In the genomic region with DNA sequence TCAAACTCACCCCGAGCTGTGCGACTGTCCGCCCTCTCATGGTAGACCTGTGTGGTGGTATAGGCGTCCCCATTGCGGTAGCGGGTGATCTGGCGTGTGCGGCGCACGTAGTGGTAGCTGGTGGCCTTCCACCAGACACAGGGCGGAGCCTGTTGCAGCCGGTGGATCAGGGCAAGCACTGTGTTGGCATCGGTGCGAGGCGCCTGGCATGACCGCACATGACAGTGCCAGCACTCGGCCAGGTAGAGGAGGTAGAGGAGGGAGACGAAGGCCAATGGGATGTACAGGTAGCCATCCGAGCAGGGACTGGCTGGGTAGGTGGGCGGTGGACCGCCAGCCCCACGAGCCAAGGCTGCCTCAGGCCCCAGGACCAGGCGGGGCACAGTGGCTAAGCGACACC, we compare ENCODE assay signal across 34 mouse cellular contexts. TPM values are rescaled to one million over a fixed set of nuclear protein-coding genes. Genes with fewer than 3 reads are reported as not detected.
DNase-seq lines count a peak whose midpoint lies in the region; ATAC-seq and TF ChIP-seq lines count a peak whose summit lies in the region.
"Had no signal": no experiment of that assay in that cellular context is flagged by ENCODE, and none has a peak within 500 bp of the region (broad histone marks: within the 10 kb centered on the region; RNA-seq: fewer than 3 reads in every experiment).

No protein-coding gene starts in this region.

- H3K36me3 ChIP-seq in forebrain, embryonic 12.5 days (replicated peaks): no peaks in the 10 kb centered on the region
- H3K36me3 ChIP-seq in forebrain, embryonic 14.5 days (ENCODE audit: control insufficient read depth, insufficient read depth, low read length): no peaks in the 10 kb centered on the region
- no peaks in the 10 kb centered on the region for H3K36me3 ChIP-seq in liver, embryonic 15.5 days (replicated peaks)
- H3K36me3 ChIP-seq in liver, postnatal 0 days (replicated peaks; ENCODE audit: insufficient read depth, low read length): no peaks in the 10 kb centered on the region
- H3K36me3 ChIP-seq in ES-Bruce4 (ENCODE audit: control insufficient read depth, insufficient read depth, low read length, poor library complexity, severe bottlenecking): no peaks in the 10 kb centered on the region
- H3K36me3 ChIP-seq: embryonic facial prominence, embryonic 12.5 days; heart, embryonic 13.5 days; limb, embryonic 13.5 days; stomach, embryonic 15.5 days had no signal

- TF ChIP-seq POLR2A in ES-Bruce4 (IDR thresholded peaks at IDR 0.05; ENCODE audit: insufficient read depth, low read length): no peak

- ATAC-seq in forebrain, embryonic 12.5 days (ENCODE audit: low FRiP score): no peak
- ATAC-seq in forebrain, embryonic 14.5 days: no peak
- ATAC-seq in liver, embryonic 15.5 days (ENCODE audit: insufficient read depth): peak; percentile 9; the same call in 1 of the 2 replicates
- ATAC-seq in liver, postnatal 0 days: no peak
- ATAC-seq: activated CD4-positive, CD25-positive, alpha-beta regulatory T cell, adult 4 months; forebrain, embryonic 16.5 days; intestine, postnatal 0 days; lung, postnatal 0 days had no signal

- H3K9ac ChIP-seq in forebrain, embryonic 12.5 days: no peak overlapping the region
- no peak overlapping the region for H3K9ac ChIP-seq in forebrain, embryonic 14.5 days (ENCODE audit: low read length)
- H3K9ac ChIP-seq in liver, embryonic 15.5 days: no peak overlapping the region
- no peak overlapping the region for H3K9ac ChIP-seq in liver, postnatal 0 days (replicated peaks)
- no peak overlapping the region for H3K9ac ChIP-seq in ES-Bruce4 (ENCODE audit: low read depth, poor library complexity, severe bottlenecking)
- H3K9ac ChIP-seq: embryonic facial prominence, embryonic 12.5 days; heart, embryonic 13.5 days; hindbrain, embryonic 14.5 days; limb, embryonic 13.5 days; stomach, embryonic 15.5 days had no signal

- H3K4me1 ChIP-seq in forebrain, embryonic 12.5 days: peaks cover 16% of the 10 kb centered on the region
- peaks cover 7% of the 10 kb centered on the region for H3K4me1 ChIP-seq in forebrain, embryonic 14.5 days (ENCODE audit: control insufficient read depth, insufficient read depth, low read length)
- H3K4me1 ChIP-seq in liver, embryonic 15.5 days (replicated peaks): peaks cover 20% of the 10 kb centered on the region
- peaks cover 12% of the 10 kb centered on the region for H3K4me1 ChIP-seq in liver, postnatal 0 days (ENCODE audit: insufficient read depth)
- H3K4me1 ChIP-seq in ES-Bruce4 (ENCODE audit: control insufficient read depth, insufficient read depth, low read length): no peaks in the 10 kb centered on the region

- no peak overlapping the region for H3K4me2 ChIP-seq in forebrain, embryonic 12.5 days
- H3K4me2 ChIP-seq in forebrain, embryonic 14.5 days (ENCODE audit: low read length): no peak overlapping the region
- H3K4me2 ChIP-seq in liver, embryonic 15.5 days: no peak overlapping the region
- no peak overlapping the region for H3K4me2 ChIP-seq in liver, postnatal 0 days (ENCODE audit: low read depth, low read length)
- H3K4me2 ChIP-seq: embryonic facial prominence, embryonic 12.5 days; heart, embryonic 13.5 days; hindbrain, embryonic 14.5 days; limb, embryonic 13.5 days; liver, embryonic 11.5 days; stomach, embryonic 15.5 days had no signal

- no peak for TF ChIP-seq CTCF in liver, postnatal 0 days (IDR thresholded peaks at IDR 0.05; ENCODE audit: low read depth)
- no peak for TF ChIP-seq CTCF in ES-Bruce4 (IDR thresholded peaks at IDR 0.05; ENCODE audit: low read depth, low read length)

- 76% methylated on average over 24 of the region's 24 CpGs for WGBS in forebrain, embryonic 12.5 days
- WGBS in forebrain, embryonic 14.5 days: 74% methylated on average over 24 of the region's 24 CpGs
- WGBS in liver, embryonic 15.5 days (ENCODE audit: insufficient replicate concordance): 53% methylated on average over 24 of the region's 24 CpGs
- WGBS in liver, postnatal 0 days (ENCODE audit: insufficient replicate concordance): 63% methylated on average over 24 of the region's 24 CpGs

- 0 out of 2 replicates have a peak overlapping the region, but pooled peaks have one; percentile 2 for H3K4me3 ChIP-seq in forebrain, embryonic 12.5 days (replicated peaks)
- no peak overlapping the region for H3K4me3 ChIP-seq in forebrain, embryonic 14.5 days (ENCODE audit: low read depth, low read length)
- no peak overlapping the region for H3K4me3 ChIP-seq in liver, embryonic 15.5 days (replicated peaks)
- no peak overlapping the region for H3K4me3 ChIP-seq in liver, postnatal 0 days (ENCODE audit: low read depth, low read length)
- H3K4me3 ChIP-seq in ES-Bruce4 (ENCODE audit: low read depth, low read length): peak overlapping the region; percentile 33
- H3K4me3 ChIP-seq: embryonic facial prominence, embryonic 12.5 days; gastrocnemius, adult 2 months; heart, embryonic 13.5 days; limb, embryonic 13.5 days; stomach, embryonic 15.5 days had no signal

- H3K27ac ChIP-seq in forebrain, embryonic 12.5 days: no peak overlapping the region
- H3K27ac ChIP-seq in forebrain, embryonic 14.5 days (ENCODE audit: low read depth, low read length): no peak overlapping the region
- H3K27ac ChIP-seq in liver, embryonic 15.5 days (replicated peaks): no peak overlapping the region
- H3K27ac ChIP-seq in liver, postnatal 0 days (ENCODE audit: low read depth): no peak overlapping the region
- H3K27ac ChIP-seq in ES-Bruce4 (ENCODE audit: insufficient read depth, low read length): no peak overlapping the region
- H3K27ac ChIP-seq: embryonic facial prominence, embryonic 12.5 days; gastrocnemius, adult 2 months; heart, embryonic 13.5 days; hindbrain, embryonic 14.5 days; limb, embryonic 13.5 days; stomach, embryonic 15.5 days had no signal

- H3K9me3 ChIP-seq in forebrain, embryonic 12.5 days: no peaks in the 10 kb centered on the region
- no peaks in the 10 kb centered on the region for H3K9me3 ChIP-seq in forebrain, embryonic 14.5 days (replicated peaks; ENCODE audit: control insufficient read depth, low read length)
- no peaks in the 10 kb centered on the region for H3K9me3 ChIP-seq in liver, embryonic 15.5 days (replicated peaks)
- H3K9me3 ChIP-seq in liver, postnatal 0 days (ENCODE audit: low read length): no peaks in the 10 kb centered on the region
- no peaks in the 10 kb centered on the region for H3K9me3 ChIP-seq in ES-Bruce4 (replicated peaks; ENCODE audit: control insufficient read depth, insufficient read depth, low read length, poor library complexity, severe bottlenecking)
- H3K9me3 ChIP-seq: embryonic facial prominence, embryonic 12.5 days; heart, embryonic 13.5 days; limb, embryonic 13.5 days; stomach, embryonic 15.5 days had no signal

- no peak for DNase-seq in forebrain, embryonic 14.5 days (ENCODE audit: low spot score)
- no peak for DNase-seq in liver, postnatal 0 days
- DNase-seq in urinary bladder, postnatal 4 days (ENCODE audit: low spot score in 2 of 2): no peak
- DNase-seq in right cerebral cortex, postnatal 25 days: no peak
- DNase-seq: adrenal gland, adult 2 months; adrenal gland, postnatal 36 days; B cell, adult 2 months; cerebellum, postnatal 14 days; embryo, embryonic 11 days; gastrocnemius, adult 2 months; gastrocnemius, postnatal 36 days; heart, adult 18-20 months; heart, postnatal 10 days; kidney, adult 9 months; kidney, postnatal 4 days; layer of hippocampus, adult 9-11 months; lung, adult 18-20 months; lung, postnatal 4 days; midbrain, embryonic 14.5 days; retina, postnatal 1 day; right cerebral cortex, postnatal 14 days had no signal

- H3K27me3 ChIP-seq in forebrain, embryonic 12.5 days: peaks cover 76% of the 10 kb centered on the region
- peaks cover 56% of the 10 kb centered on the region for H3K27me3 ChIP-seq in forebrain, embryonic 14.5 days (replicated peaks; ENCODE audit: control insufficient read depth, insufficient read depth, low read length)
- H3K27me3 ChIP-seq in liver, embryonic 15.5 days: peaks cover 89% of the 10 kb centered on the region
- peaks cover 69% of the 10 kb centered on the region for H3K27me3 ChIP-seq in liver, postnatal 0 days (ENCODE audit: insufficient read depth, low read length)
- H3K27me3 ChIP-seq in ES-Bruce4 (ENCODE audit: control insufficient read depth, insufficient read depth, low read length, poor library complexity, severe bottlenecking): no peaks in the 10 kb centered on the region

- no peak for TF ChIP-seq EP300 in liver, postnatal 0 days (IDR thresholded peaks at IDR 0.05; ENCODE audit: low read depth)
- no peak for TF ChIP-seq EP300 in ES-Bruce4 (IDR thresholded peaks at IDR 0.05; ENCODE audit: insufficient read depth, low read depth, low read length)

RNA-seq across cellular contexts. Expression of a gene that starts 2.7 kb away (rescaled TPM):
- 1.7 and 2.0 TPM in 2 replicates for polyA plus RNA-seq in forebrain, embryonic 12.5 days (2016; fragmentation: Nextera tagmentation; extraction: Ambion mirVana)
- polyA plus RNA-seq in forebrain, embryonic 14.5 days (2014; fragmentation: Nextera tagmentation; extraction: Ambion mirVana): 5.4 and 7.5 TPM in 2 replicates
- polyA plus RNA-seq in liver, embryonic 15.5 days (2015; fragmentation: Nextera tagmentation; extraction: Ambion mirVana): 0.41 and 0.45 TPM in 2 replicates
- 0.79 and 0.96 TPM in 2 replicates for polyA plus RNA-seq in liver, postnatal 0 days (2015; fragmentation: Nextera tagmentation; extraction: Ambion mirVana)
- polyA plus RNA-seq in ES-Bruce4 (2011; ENCODE audit: insufficient read depth, insufficient read length, low read depth, missing spikeins): 6.2 and 8.3 TPM in 2 replicates
- polyA plus RNA-seq: activated CD4-positive, CD25-positive, alpha-beta regulatory T cell, adult 4 months had no signal

RNA-seq across cellular contexts. Expression of a gene that starts 5.7 kb away (rescaled TPM):
- 54.4 and 56.4 TPM in 2 replicates for polyA plus RNA-seq in forebrain, embryonic 12.5 days (2016; fragmentation: Nextera tagmentation; extraction: Ambion mirVana)
- 71.6 and 95.5 TPM in 2 replicates for polyA plus RNA-seq in forebrain, embryonic 14.5 days (2014; fragmentation: Nextera tagmentation; extraction: Ambion mirVana)
- polyA plus RNA-seq in liver, embryonic 15.5 days (2015; fragmentation: Nextera tagmentation; extraction: Ambion mirVana): 49.4 and 55.3 TPM in 2 replicates
- 84.0 and 87.5 TPM in 2 replicates for polyA plus RNA-seq in liver, postnatal 0 days (2015; fragmentation: Nextera tagmentation; extraction: Ambion mirVana)
- 40.6 and 47.3 TPM in 2 replicates for polyA plus RNA-seq in ES-Bruce4 (2011; ENCODE audit: insufficient read depth, insufficient read length, low read depth, missing spikeins)

RNA-seq across cellular contexts. Expression of a gene that starts 14.7 kb away (rescaled TPM):
- polyA plus RNA-seq in forebrain, embryonic 12.5 days (2016; fragmentation: Nextera tagmentation; extraction: Ambion mirVana): 16.4 and 17.1 TPM in 2 replicates
- polyA plus RNA-seq in forebrain, embryonic 14.5 days (2014; fragmentation: Nextera tagmentation; extraction: Ambion mirVana): 12.5 and 16.2 TPM in 2 replicates
- 3.2 and 3.7 TPM in 2 replicates for polyA plus RNA-seq in liver, embryonic 15.5 days (2015; fragmentation: Nextera tagmentation; extraction: Ambion mirVana)
- 2.0 and 2.4 TPM in 2 replicates for polyA plus RNA-seq in liver, postnatal 0 days (2015; fragmentation: Nextera tagmentation; extraction: Ambion mirVana)
- 3.1 and 3.7 TPM in 2 replicates for polyA plus RNA-seq in ES-Bruce4 (2011; ENCODE audit: insufficient read depth, insufficient read length, low read depth, missing spikeins)
- polyA plus RNA-seq: activated CD4-positive, CD25-positive, alpha-beta regulatory T cell, adult 4 months had no signal

RNA-seq across cellular contexts. Expression of a gene that starts 15.7 kb away (rescaled TPM):
- polyA plus RNA-seq in forebrain, embryonic 12.5 days (2016; fragmentation: Nextera tagmentation; extraction: Ambion mirVana): 168 and 180 TPM in 2 replicates
- polyA plus RNA-seq in forebrain, embryonic 14.5 days (2014; fragmentation: Nextera tagmentation; extraction: Ambion mirVana): 350 and 370 TPM in 2 replicates
- 0.68 and 0.83 TPM in 2 replicates for polyA plus RNA-seq in liver, embryonic 15.5 days (2015; fragmentation: Nextera tagmentation; extraction: Ambion mirVana)
- 0.15 and 0.18 TPM in 2 replicates for polyA plus RNA-seq in liver, postnatal 0 days (2015; fragmentation: Nextera tagmentation; extraction: Ambion mirVana)
- 3.3 and 3.7 TPM in 2 replicates for polyA plus RNA-seq in ES-Bruce4 (2011; ENCODE audit: insufficient read depth, insufficient read length, low read depth, missing spikeins)
- polyA plus RNA-seq: activated CD4-positive, CD25-positive, alpha-beta regulatory T cell, adult 4 months had no signal

RNA-seq across cellular contexts. Expression of a gene that starts 24.3 kb away (rescaled TPM):
- polyA plus RNA-seq in forebrain, embryonic 12.5 days (2016; fragmentation: Nextera tagmentation; extraction: Ambion mirVana): 232 and 237 TPM in 2 replicates
- 247 and 250 TPM in 2 replicates for polyA plus RNA-seq in forebrain, embryonic 14.5 days (2014; fragmentation: Nextera tagmentation; extraction: Ambion mirVana)
- 85.4 and 89.7 TPM in 2 replicates for polyA plus RNA-seq in liver, embryonic 15.5 days (2015; fragmentation: Nextera tagmentation; extraction: Ambion mirVana)
- polyA plus RNA-seq in liver, postnatal 0 days (2015; fragmentation: Nextera tagmentation; extraction: Ambion mirVana): 86.0 and 90.6 TPM in 2 replicates
- polyA plus RNA-seq in ES-Bruce4 (2011; ENCODE audit: insufficient read depth, insufficient read length, low read depth, missing spikeins): 70.5 and 75.3 TPM in 2 replicates

Comparison
In these comparisons a context has a peak if more than half of its experiments do, and no peak if none do; other contexts are left out.
1. H3K4me3 ChIP-seq: peak in forebrain, embryonic 12.5 days (single experiment) and ES-Bruce4 (single experiment); none in forebrain, embryonic 14.5 days (single experiment), liver, embryonic 15.5 days (single experiment) and liver, postnatal 0 days (single experiment).